Mouse (Mus musculus): Measurements from ENCODE around the gene Ccdc185. TPM values are rescaled to one million over a fixed set of nuclear protein-coding genes. Genes with fewer than 3 reads are reported as not detected.

Gene Ccdc185
- total RNA-seq, 2 experiments from 2014 or later, result not detected

DNA sequence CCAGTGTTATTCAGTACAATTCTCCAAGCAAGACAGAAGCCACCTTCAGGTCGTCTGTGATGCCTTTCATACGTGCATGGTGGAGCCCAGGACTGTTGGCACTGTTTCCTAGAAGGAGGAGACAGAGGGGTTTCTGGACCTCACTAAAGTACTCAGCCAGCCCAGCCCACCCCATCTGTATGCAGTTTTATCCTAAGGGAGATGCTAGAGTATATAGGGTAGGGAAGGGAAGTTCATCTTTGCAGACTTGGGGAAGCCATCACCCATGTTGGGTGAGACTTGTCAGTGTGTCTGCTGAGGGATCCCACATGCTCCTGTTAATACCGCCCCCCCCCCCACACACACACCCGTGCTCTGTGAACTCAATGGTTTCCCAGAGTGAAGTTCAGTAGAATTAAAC lies 13.1 kb downstream of the Ccdc185 start:
- no peak for DNase-seq

DNA sequence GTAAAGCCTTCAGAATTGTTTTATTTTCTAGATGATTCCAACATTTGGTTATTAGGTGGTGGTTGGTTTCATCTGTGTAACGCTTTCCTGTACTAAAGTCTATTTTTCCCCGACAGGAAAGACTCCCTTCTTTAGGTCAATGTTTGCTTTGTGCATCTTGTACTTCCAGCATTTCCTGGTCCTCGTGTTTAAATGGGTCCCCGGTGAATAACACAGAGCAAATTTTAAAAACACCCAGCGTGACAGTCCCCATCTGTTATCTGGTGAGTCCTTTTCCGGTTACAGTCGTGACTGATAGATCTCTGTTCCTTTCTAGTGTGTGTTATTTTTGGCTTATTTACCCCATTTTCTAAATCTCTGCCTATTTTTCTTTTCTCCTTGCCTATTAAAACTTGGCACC lies 16.3 kb downstream of the Ccdc185 start:
- DNase-seq, result no peak

DNA sequence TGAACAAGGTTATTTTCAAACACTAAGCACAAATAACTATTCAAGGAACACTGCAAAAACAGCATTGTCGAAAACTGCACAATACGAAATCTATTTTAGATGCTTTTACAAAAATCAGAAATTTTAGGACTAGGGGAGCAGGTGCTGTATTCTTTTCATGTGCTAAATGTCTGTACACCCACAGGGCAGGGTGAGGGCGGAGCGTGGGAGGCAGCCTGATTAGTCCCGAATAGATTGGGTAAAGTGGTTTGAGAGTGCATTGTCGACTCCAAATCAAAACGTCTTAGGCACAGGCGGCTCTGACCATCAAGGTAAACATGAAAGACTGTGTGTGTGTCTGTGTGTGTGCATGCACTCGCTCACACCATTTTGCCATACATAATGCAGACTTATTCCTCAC lies 20.0 kb downstream of the Ccdc185 start:
- no peak for DNase-seq

- DNase-seq, result no peak
Measured at GRCm38 (mm10) chr1:182727541-182727940, 21.4 kb downstream of the Ccdc185 start.

GRCm38 (mm10) chr1:182714236-182714935 lies 34.6 kb downstream of the Ccdc185 start:
- DNase-seq, result no peak

DNA sequence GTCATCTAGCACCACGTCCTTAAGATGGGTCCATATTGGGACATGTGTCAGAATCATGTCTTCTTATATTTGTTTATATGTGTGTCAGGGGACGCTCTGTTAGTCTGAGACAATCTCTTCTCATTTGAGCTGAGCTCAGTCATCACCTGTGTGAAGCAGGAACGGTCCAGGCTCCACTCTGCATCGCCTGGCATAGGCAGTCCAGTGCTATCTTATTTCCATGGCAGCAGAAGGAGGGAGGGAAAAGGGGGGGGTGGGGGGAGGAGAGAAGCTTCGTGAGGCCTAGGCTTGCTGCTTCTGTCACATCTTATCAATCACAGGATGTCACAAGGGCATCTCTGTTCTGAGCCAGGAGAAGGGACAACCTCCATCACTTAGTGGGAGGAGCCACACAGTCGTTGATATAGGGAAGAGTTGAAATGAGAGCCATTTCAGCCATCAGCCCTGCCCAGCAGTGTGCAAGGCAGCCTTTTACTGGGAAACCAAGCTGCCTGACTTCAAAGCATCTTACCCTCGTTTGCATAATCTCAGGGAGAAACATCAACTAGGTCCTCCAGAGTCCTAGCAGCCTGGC lies 37.5 kb downstream of the Ccdc185 start:
- DNase-seq, result no peak

DNA sequence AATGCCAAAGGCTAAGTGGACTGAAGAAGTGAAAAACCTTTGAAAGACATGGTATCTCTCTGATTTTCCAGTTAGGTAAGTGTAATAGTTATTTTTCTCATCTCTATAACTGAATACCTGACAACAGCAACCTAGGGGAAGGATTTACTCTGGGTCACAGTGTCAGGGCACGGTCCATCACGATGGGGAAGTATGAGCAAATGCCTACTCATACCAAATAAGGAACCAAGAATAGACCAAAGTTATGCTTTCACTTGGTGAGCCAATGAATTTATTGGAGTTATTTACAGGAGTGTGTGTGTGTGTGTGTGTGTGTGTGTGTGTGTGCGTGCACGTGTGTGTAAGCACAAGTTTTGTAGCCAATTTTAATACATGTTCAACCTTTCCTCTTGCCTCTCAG lies 41.5 kb downstream of the Ccdc185 start:
- DNase-seq, result no peak

GRCm38 (mm10) chr1:182704882-182705281 lies 44.1 kb downstream of the Ccdc185 start:
- no peak for DNase-seq

GRCm38 (mm10) chr1:182699392-182700347 lies 49.3 kb downstream of the Ccdc185 start:
- DNase-seq, result no peak

Other genes with a start within 250 kb of the Ccdc185 start
- 10 to 100 TPM; 86.6 to 89.9 TPM for gene Capn2, start 231.6 kb downstream of the Ccdc185 start, total RNA-seq (2021)
- not detected for gene Capn8, start 184.2 kb downstream of the Ccdc185 start, total RNA-seq (2021)
- gene Susd4, start 14.7 kb upstream of the Ccdc185 start, total RNA-seq (2021), result 1 to 10 TPM; 1.2 to 1.8 TPM
- gene Tlr5, start 205.6 kb upstream of the Ccdc185 start, total RNA-seq (2021), result 1 to 10 TPM; 1.9 to 2.0 TPM

Data from heart, postnatal 4 days (tissue).